Mouse (Mus musculus) liver, adult (tissue): ENCODE data around the gene D8Ertd738e.

ENCODE experiments used
- GATA4 ChIP-seq: IDR thresholded peaks from 2 replicates; pipeline ENCODE4 v1.6.1; 2014; ENCODE audit warnings: mild to moderate bottlenecking, low read length; ENCODE audit not compliant: insufficient replicate concordance

Gene D8Ertd738e

GRCm38 (mm10) chr8:84199348-84200125 is 50.0 kb downstream of the D8Ertd738e start:
- TF ChIP-seq GATA4: no peak

- no peak for TF ChIP-seq GATA4
These were observed 50.6 kb downstream of the D8Ertd738e start for GRCm38 (mm10) chr8:84198871-84199270.

GRCm38 (mm10) chr8:84197922-84198774 is 51.4 kb downstream of the D8Ertd738e start:
- TF ChIP-seq GATA4: no peak

GRCm38 (mm10) chr8:84197141-84197921 is 52.2 kb downstream of the D8Ertd738e start:
- TF ChIP-seq GATA4: no peak
